Mouse (Mus musculus) thymus, adult 2 months (tissue): ENCODE measurements around the gene Coro2b.

Experiments used
- CTCF ChIP-seq: fragments of 200-500 bp; IDR thresholded peaks from 2 replicates; pipeline ENCODE4 v1.5.1; 2012; ENCODE audit warnings: mild to moderate bottlenecking, control low read depth, low read length, moderate library complexity, borderline replicate concordance; ENCODE audit not compliant: control insufficient read depth, poor library complexity, insufficient read depth; ENCODE audit errors: extremely low read depth
- POLR2A ChIP-seq: fragments of 200-500 bp; IDR thresholded peaks from 2 replicates; pipeline ENCODE4 v1.6.1; 2012; ENCODE audit warnings: mild to moderate bottlenecking, low read length, control low read depth, moderate library complexity; ENCODE audit not compliant: control insufficient read depth, poor library complexity, insufficient read depth; ENCODE audit errors: extremely low read depth

GRCm38 (mm10) chr9:62541182-62541581, 4.3 kb upstream of the Coro2b start:
- TF ChIP-seq POLR2A (no peak), CTCF (no peak)
